Mouse (Mus musculus): ENCODE measurements at regions not wholly inside any gene's neighbourhood (a gene's known extent, or its start where the extent isn't known, plus 50 kb on each side); places are given as distances from the start of the nearest gene placed in this dataset.

GRCm38 (mm10) chr1:163557875-163558274, 154.4 kb upstream of the Gorab start:
- no peak for DNase-seq (ENCODE audit: low spot score in 2 of 2)

DNA sequence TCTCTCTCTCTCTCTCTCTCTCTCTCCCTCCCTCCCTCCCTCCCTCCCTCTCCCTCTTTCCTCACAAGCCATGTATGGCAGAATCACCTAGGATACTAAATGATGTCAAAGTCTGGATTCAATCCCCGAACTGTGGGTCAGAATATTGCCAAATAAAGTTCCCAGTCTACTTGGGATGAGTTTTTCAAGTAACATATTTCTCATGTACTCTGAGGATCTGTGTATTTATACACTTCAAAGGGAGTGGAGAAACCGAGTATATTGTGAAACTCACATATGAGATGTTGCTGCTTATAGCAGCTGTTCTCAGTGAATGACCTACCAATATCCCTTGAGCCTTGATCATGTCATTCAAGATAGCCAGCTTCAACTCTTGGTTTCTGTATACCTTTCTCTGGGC, 151.7 kb upstream of the Gorab start:
- DNase-seq (ENCODE audit: low spot score in 2 of 2) = no peak

- no peak for DNase-seq (ENCODE audit: low spot score in 2 of 2)
Observed at GRCm38 (mm10) chr1:163538776-163539492, 135.5 kb upstream of the Gorab start.

GRCm38 (mm10) chr1:163530563-163530962, 127.1 kb upstream of the Gorab start:
- DNase-seq (ENCODE audit: low spot score in 2 of 2) = no peak

GRCm38 (mm10) chr1:163517966-163518365, 114.5 kb upstream of the Gorab start:
- DNase-seq (ENCODE audit: low spot score in 2 of 2) = peak; percentile 4 to 14

- DNase-seq (ENCODE audit: low spot score in 2 of 2) = no peak
Observed at GRCm38 (mm10) chr1:163512847-163513246, 109.4 kb upstream of the Gorab start.

GRCm38 (mm10) chr1:163512008-163512407, 108.5 kb upstream of the Gorab start:
- no peak for DNase-seq (ENCODE audit: low spot score in 2 of 2)

DNA sequence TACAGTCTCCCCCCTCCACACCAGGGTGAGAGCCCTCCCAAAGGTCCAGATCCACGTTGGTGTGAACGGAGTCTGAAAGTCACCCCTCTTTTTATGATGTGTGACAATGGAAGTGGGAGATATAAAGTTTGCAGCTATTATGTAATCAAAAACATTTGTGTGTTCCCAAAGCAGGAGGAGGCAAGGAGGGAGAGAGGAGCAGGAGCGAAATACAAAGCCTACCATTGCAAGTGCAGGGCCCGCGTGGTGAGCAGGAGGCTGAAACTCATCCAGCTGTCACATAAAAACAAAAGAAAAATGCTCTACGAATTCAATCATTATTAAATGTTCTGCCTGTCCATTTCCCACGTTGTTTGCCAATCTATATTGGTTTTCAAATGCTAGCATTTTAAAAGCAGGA, 101.6 kb upstream of the Gorab start:
- no peak for DNase-seq (ENCODE audit: low spot score in 2 of 2)

DNA sequence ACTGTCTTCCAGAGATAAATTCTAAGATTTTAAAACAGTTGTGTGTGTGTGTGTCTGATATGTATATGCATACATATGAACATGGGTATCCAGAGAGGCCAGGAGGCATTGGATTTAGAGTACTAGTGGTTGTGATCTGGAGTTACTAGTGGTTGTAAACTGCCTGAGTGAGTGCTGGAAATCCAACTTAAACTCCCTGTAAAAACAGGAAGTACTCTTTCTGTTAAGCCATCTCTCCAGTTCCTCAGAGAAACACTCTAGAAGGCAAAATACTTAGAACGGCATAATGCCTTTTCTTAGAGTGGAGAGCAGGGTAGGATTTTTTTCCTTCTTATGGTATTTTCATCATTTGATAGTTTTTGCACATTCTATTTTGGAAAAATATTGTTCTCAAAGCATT, 99.1 kb upstream of the Gorab start:
- no peak for DNase-seq (ENCODE audit: low spot score in 2 of 2)

GRCm38 (mm10) chr1:163498398-163498958, 95.0 kb upstream of the Gorab start:
- DNase-seq (ENCODE audit: low spot score in 2 of 2) = no peak

GRCm38 (mm10) chr1:163496416-163496815, 92.9 kb upstream of the Gorab start:
- no peak for DNase-seq (ENCODE audit: low spot score in 2 of 2)

- DNase-seq (ENCODE audit: low spot score in 2 of 2) = no peak
Observed at GRCm38 (mm10) chr1:163488532-163488931, 85.1 kb upstream of the Gorab start.

- no peak for DNase-seq (ENCODE audit: low spot score in 2 of 2)
Observed at GRCm38 (mm10) chr1:163488109-163488508, 84.6 kb upstream of the Gorab start.

- DNase-seq (ENCODE audit: low spot score in 2 of 2) = no peak
Observed at GRCm38 (mm10) chr1:163483098-163483497, 79.6 kb upstream of the Gorab start.

DNA sequence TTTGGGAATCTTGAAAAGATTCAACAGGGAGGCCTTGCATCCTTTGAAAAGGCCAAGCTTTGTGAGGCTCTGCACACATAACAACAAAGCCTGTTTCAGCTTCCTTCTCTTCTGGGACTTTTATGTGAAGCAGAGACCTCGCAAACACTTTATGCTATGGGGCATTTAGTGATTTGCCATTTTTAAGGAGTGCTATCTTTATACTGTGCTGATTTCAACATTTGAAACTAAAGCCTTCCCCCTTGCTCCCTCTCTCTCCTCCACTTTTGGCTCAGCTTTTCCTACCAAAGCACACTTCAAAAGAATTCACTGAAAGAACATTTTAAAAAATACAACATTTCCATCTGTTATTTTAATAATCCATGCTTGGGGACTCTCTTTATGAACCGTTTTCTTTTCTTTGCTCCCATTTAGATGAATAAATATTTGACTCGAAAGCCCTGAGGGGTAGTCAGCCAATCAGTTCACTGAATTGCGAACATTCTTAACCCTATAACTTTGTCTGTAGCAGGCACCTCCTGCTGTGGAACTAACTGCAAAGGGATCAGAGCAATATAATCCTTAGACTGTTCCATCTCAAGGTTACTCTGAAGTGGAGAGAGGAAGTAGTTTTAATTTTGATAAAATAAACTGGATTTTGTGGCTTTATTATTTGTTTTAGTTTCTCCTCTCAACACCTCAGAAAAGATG, 74.2 kb upstream of the Gorab start:
- no peak for DNase-seq (ENCODE audit: low spot score in 2 of 2)

- no peak for DNase-seq (ENCODE audit: low spot score in 2 of 2)
Observed at GRCm38 (mm10) chr1:163461194-163461593, 57.7 kb upstream of the Gorab start.

- no peak for DNase-seq (ENCODE audit: low spot score in 2 of 2)
Observed at GRCm38 (mm10) chr1:163456366-163456765, 52.9 kb upstream of the Gorab start.
